ENCODE assay signal across 9 mouse cellular contexts in genomic region chr5:110486674-110487334, GRCm38 (mm10). TPM values are rescaled to one million over a fixed set of nuclear protein-coding genes. Genes with fewer than 3 reads are reported as not detected.
DNase-seq lines count a peak whose midpoint lies in the region; ATAC-seq and TF ChIP-seq lines count a peak whose summit lies in the region.
"Had no signal": no experiment of that assay in that cellular context is flagged by ENCODE, and none has a peak within 500 bp of the region (broad histone marks: within the 10 kb centered on the region; RNA-seq: fewer than 3 reads in every experiment).

No protein-coding gene starts in this region.

- H3K27me3 ChIP-seq in hindbrain, embryonic 14.5 days (ENCODE audit: control insufficient read depth, insufficient read depth, low read length) = no peaks in the 10 kb centered on the region
- no peaks in the 10 kb centered on the region; the same call in 1 of the 2 replicates for H3K27me3 ChIP-seq in neural tube, embryonic 12.5 days (replicated peaks)
- H3K27me3 ChIP-seq in thymus, adult 2 months (ENCODE audit: control insufficient read depth, insufficient read depth, low read length) = no peaks in the 10 kb centered on the region

- H3K4me2 ChIP-seq in hindbrain, embryonic 14.5 days (replicated peaks) = no peak overlapping the region
- H3K4me2 ChIP-seq in neural tube, embryonic 12.5 days (replicated peaks) = no peak overlapping the region
- H3K4me2 ChIP-seq: heart, embryonic 13.5 days; liver, embryonic 15.5 days had no signal

- intact Hi-C loops in heart, postnatal 14 days (cut with DNase I) = no loop called here
- intact Hi-C loops in gastrocnemius, postnatal 14 days (cut with DNase I; ENCODE audit: low total_unique reads) = no loop called here

- H3K4me1 ChIP-seq in hindbrain, embryonic 14.5 days (replicated peaks; ENCODE audit: control insufficient read depth, insufficient read depth, low read length) = peaks cover 14% of the 10 kb centered on the region
- peaks cover 15% of the 10 kb centered on the region; the same call in 1 of the 2 replicates for H3K4me1 ChIP-seq in neural tube, embryonic 12.5 days
- H3K4me1 ChIP-seq in thymus, adult 2 months (replicated peaks; ENCODE audit: control insufficient read depth, insufficient read depth, low read length) = no peaks in the 10 kb centered on the region
- H3K4me1 ChIP-seq: heart, embryonic 13.5 days had no signal

- H3K9me3 ChIP-seq in hindbrain, embryonic 14.5 days (ENCODE audit: control insufficient read depth, low read length) = no peaks in the 10 kb centered on the region
- H3K9me3 ChIP-seq in neural tube, embryonic 12.5 days = no peaks in the 10 kb centered on the region
- H3K9me3 ChIP-seq: heart, embryonic 13.5 days; liver, embryonic 15.5 days had no signal

- TF ChIP-seq POLR2A in thymus, adult 2 months (IDR thresholded peaks at IDR 0.05; ENCODE audit: control insufficient read depth, extremely low read depth, insufficient read depth, low read length, poor library complexity) = no peak

- H3K9ac ChIP-seq in hindbrain, embryonic 14.5 days = peak overlapping the region; percentile 18; the same call in 1 of the 2 replicates
- H3K9ac ChIP-seq in neural tube, embryonic 12.5 days = no peak overlapping the region
- H3K9ac ChIP-seq: heart, embryonic 13.5 days; liver, embryonic 15.5 days had no signal

- TF ChIP-seq CTCF in thymus, adult 2 months (IDR thresholded peaks at IDR 0.05; ENCODE audit: borderline replicate concordance, control insufficient read depth, extremely low read depth, insufficient read depth, low read length, poor library complexity) = no peak

- DNase-seq in Muller cell, postnatal 12 days (ENCODE audit: inconsistent ontology term) = peak; percentile 55
- DNase-seq in embryo, embryonic 9.5 days (ENCODE audit: extremely low spot score) = peak; percentile 37
- peak; percentile 47 for DNase-seq in hindbrain, embryonic 14.5 days (ENCODE audit: low spot score)
- no peak for DNase-seq in heart, postnatal 14 days
- DNase-seq in gastrocnemius, postnatal 14 days = no peak
- no peak for DNase-seq in thymus, adult 2 months

- peak overlapping the region; percentile 58 for H3K27ac ChIP-seq in hindbrain, embryonic 14.5 days
- no peak overlapping the region for H3K27ac ChIP-seq in neural tube, embryonic 12.5 days
- H3K27ac ChIP-seq in thymus, adult 2 months (ENCODE audit: control insufficient read depth, insufficient read depth, low read length) = no peak overlapping the region
- H3K27ac ChIP-seq: heart, embryonic 13.5 days; liver, embryonic 15.5 days had no signal

- 11% methylated on average over 5 of the region's 5 CpGs for WGBS in hindbrain, embryonic 14.5 days
- WGBS in neural tube, embryonic 12.5 days = 11% methylated on average over 5 of the region's 5 CpGs
- 83% methylated on average over 5 of the region's 5 CpGs for WGBS in thymus, adult 2 months

- ATAC-seq in hindbrain, embryonic 14.5 days (ENCODE audit: low FRiP score) = peak; percentile 87
- ATAC-seq in neural tube, embryonic 12.5 days (ENCODE audit: low FRiP score, low read depth) = peak; percentile 84

- H3K36me3 ChIP-seq in hindbrain, embryonic 14.5 days (replicated peaks; ENCODE audit: control insufficient read depth, insufficient read depth) = no peaks in the 10 kb centered on the region
- H3K36me3 ChIP-seq in neural tube, embryonic 12.5 days = no peaks in the 10 kb centered on the region
- no peaks in the 10 kb centered on the region for H3K36me3 ChIP-seq in thymus, adult 2 months (ENCODE audit: control insufficient read depth, insufficient read depth, low read length)
- H3K36me3 ChIP-seq: heart, embryonic 13.5 days; liver, embryonic 15.5 days had no signal

- H3K4me3 ChIP-seq in hindbrain, embryonic 14.5 days (replicated peaks; ENCODE audit: low read length) = no peak overlapping the region
- no peak overlapping the region for H3K4me3 ChIP-seq in neural tube, embryonic 12.5 days
- no peak overlapping the region for H3K4me3 ChIP-seq in thymus, adult 2 months (ENCODE audit: control insufficient read depth, insufficient read depth, low read length)
- H3K4me3 ChIP-seq: heart, embryonic 13.5 days; liver, embryonic 15.5 days had no signal

RNA-seq across cellular contexts. Expression of gene Fbrsl1, which starts 38.5 kb away (rescaled TPM):
- polyA plus RNA-seq in hindbrain, embryonic 14.5 days (2014; fragmentation: Nextera tagmentation; extraction: Ambion mirVana) = 23.8 and 24.8 TPM in 2 replicates
- 33.9 and 41.7 TPM in 2 replicates for polyA plus RNA-seq in neural tube, embryonic 12.5 days (2016; fragmentation: Nextera tagmentation; extraction: Ambion mirVana)
- total RNA-seq in heart, postnatal 14 days (2021) = 10 to 100 TPM; 47.4 to 50.6 TPM
- total RNA-seq in gastrocnemius, postnatal 14 days (2021) = 10 to 100 TPM; 25.7 to 26.5 TPM
- polyA plus RNA-seq in thymus, adult 2 months (2012; rRNA removed) = 129 and 200 TPM in 2 replicates

RNA-seq across cellular contexts. Expression of gene Galnt9, which starts 57.4 kb away (rescaled TPM):
- 23.9 and 26.9 TPM in 2 replicates for polyA plus RNA-seq in hindbrain, embryonic 14.5 days (2014; fragmentation: Nextera tagmentation; extraction: Ambion mirVana)
- 10.6 and 15.0 TPM in 2 replicates for polyA plus RNA-seq in neural tube, embryonic 12.5 days (2016; fragmentation: Nextera tagmentation; extraction: Ambion mirVana)
- total RNA-seq in heart, postnatal 14 days (2021) = not detected
- not detected for total RNA-seq in gastrocnemius, postnatal 14 days (2021)
- 0.87 and 1.3 TPM in 2 replicates for polyA plus RNA-seq in thymus, adult 2 months (2012; rRNA removed)
- polyA plus RNA-seq: heart, embryonic 13.5 days had no signal

Comparison
In these comparisons a context has a peak if more than half of its experiments do, and no peak if none do; other contexts are left out.
1. DNase-seq: peak in Muller cell, postnatal 12 days (single experiment), embryo, embryonic 9.5 days (single experiment) and hindbrain, embryonic 14.5 days (single experiment); none in heart, postnatal 14 days (0 of 2), gastrocnemius, postnatal 14 days (single experiment) and thymus, adult 2 months (single experiment).